Mouse (Mus musculus) kidney, embryonic 16.5 days (tissue): Measurements from ENCODE around the gene Coa7. TPM values are rescaled to one million over a fixed set of nuclear protein-coding genes. Genes with fewer than 3 reads are reported as not detected.

ENCODE experiments used
- ATAC-seq: fragments of 200-750 bp; cut with Nextera tagmentation; 2 replicates; pipeline ENCODE4 v1.8.0; 2017; ENCODE audit warnings: moderate TSS enrichment; ENCODE audit not compliant: low FRiP score, low TSS enrichment
- H3K27ac ChIP-seq: fragments of 300-500 bp; sonication (generic); 2 replicates; pipeline ENCODE4 v1.5.1; 2014; ENCODE audit warnings: low read length
- H3K27me3 ChIP-seq: fragments of 300-500 bp; sonication (generic); 2 replicates; pipeline ENCODE4 v1.6.1; 2014; ENCODE audit warnings: low read length, control low read depth, mixed read lengths; ENCODE audit not compliant: insufficient read depth
- H3K36me3 ChIP-seq: fragments of 300-500 bp; sonication (generic); 2 replicates; pipeline ENCODE4 v1.6.1; 2014; ENCODE audit warnings: low read length, control low read depth, mixed read lengths; ENCODE audit not compliant: insufficient read depth
- H3K4me1 ChIP-seq: fragments of 300-500 bp; sonication (generic); 2 replicates; pipeline ENCODE4 v1.6.1; 2014; ENCODE audit warnings: low read length, control low read depth, mixed read lengths; ENCODE audit not compliant: insufficient read depth
- H3K4me2 ChIP-seq: fragments of 300-500 bp; sonication (generic); replicated peaks from 2 replicates; pipeline ENCODE4 v1.6.1; 2014; ENCODE audit warnings: low read depth, low read length
- H3K4me3 ChIP-seq: fragments of 300-500 bp; sonication (generic); 2 replicates; pipeline ENCODE4 v1.5.1; 2014; ENCODE audit warnings: mild to moderate bottlenecking, low read length
- H3K9ac ChIP-seq: fragments of 300-500 bp; sonication (generic); replicated peaks from 2 replicates; pipeline ENCODE4 v1.6.1; 2014; ENCODE audit warnings: low read length
- H3K9me3 ChIP-seq: fragments of 300-500 bp; sonication (generic); 2 replicates; pipeline ENCODE4 v1.6.1; 2016; ENCODE audit warnings: low read length, control low read depth
- WGBS: fragments of 180-500 bp; shearing (Covaris S2); extraction: QIAGEN DNeasy Blood & Tissue Kit; methylation state at CpG from one replicate; pipeline ENCODE4 v1.1.7; 2014; 5-methylcytosine and 5-hydroxymethylcytosine counted together
- polyA plus RNA-seq: library from polyadenylated mRNA; unstranded; fragments of >200 nt; fragmentation: Nextera tagmentation; extraction: Ambion mirVana; gene quantifications from 2 replicates; pipeline ENCODE4 v1.2.1, GENCODE M21; 2015

Coa7 gene
- polyA plus RNA-seq, 1 experiment from 2014 or later = 52.9 TPM

DNA sequence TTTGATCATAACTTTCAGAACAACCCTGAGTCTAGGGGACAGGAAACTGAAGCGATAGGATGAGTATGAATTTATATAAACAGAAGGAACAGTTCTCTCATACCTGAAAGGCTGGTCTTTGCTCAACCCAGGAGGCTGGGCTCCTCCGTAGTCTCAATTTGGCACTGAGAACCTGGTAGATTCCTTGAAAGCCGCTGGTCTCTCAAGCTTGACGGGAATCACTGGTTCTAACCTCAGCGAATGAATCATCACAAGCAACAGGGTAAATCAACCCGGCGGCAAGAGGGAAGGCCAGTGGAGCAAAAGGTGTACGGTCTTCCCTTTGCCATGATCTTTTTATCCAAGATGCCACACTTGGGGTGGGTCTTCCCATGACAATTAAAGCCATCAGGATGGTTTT lies 29.5 kb downstream of the Coa7 start:
- peaks cover 36% of the 10 kb centered on the region for H3K4me1 ChIP-seq

DNA sequence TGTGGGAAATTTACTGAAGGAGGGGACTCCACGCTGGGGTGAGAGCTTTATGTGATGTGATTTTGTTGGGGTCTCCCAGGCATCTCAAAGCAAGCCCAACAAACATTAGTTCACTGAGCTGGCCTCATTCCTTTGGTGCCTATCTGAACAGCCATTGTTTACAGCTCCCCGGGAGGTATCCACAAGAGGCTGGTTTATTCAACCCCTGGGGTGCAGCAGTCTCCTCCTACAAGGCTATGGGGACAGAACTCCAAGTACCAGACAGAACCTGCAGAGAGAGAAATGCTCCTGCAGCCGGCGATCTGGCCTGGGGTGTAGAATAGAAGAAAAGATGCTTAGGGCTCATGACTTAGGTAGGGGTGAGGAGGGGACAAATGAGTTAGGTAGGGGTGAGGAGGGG lies 30.6 kb downstream of the Coa7 start:
- H3K36me3 ChIP-seq = no peaks in the 10 kb centered on the region
- no peak for ATAC-seq
- H3K4me1 ChIP-seq = peaks cover 46% of the 10 kb centered on the region
- H3K27me3 ChIP-seq = no peaks in the 10 kb centered on the region
- H3K27ac ChIP-seq = no peak overlapping the region
- no peaks in the 10 kb centered on the region for H3K9me3 ChIP-seq
- no peak overlapping the region for H3K4me3 ChIP-seq
- H3K9ac ChIP-seq = no peak overlapping the region
- no peak overlapping the region for H3K4me2 ChIP-seq
- WGBS = 37% methylated on average over 4 of the region's 4 CpGs

More for the DNA sequence above, 29.5 kb downstream of the Coa7 start:
- H3K4me3 ChIP-seq = no peak overlapping the region
- no peaks in the 10 kb centered on the region for H3K27me3 ChIP-seq
- H3K36me3 ChIP-seq = no peaks in the 10 kb centered on the region
- 65% methylated on average over 8 of the region's 8 CpGs for WGBS
- no peak overlapping the region for H3K9ac ChIP-seq
- no peak overlapping the region for H3K27ac ChIP-seq
- no peaks in the 10 kb centered on the region for H3K9me3 ChIP-seq
- H3K4me2 ChIP-seq = no peak overlapping the region
- no peak for ATAC-seq

DNA sequence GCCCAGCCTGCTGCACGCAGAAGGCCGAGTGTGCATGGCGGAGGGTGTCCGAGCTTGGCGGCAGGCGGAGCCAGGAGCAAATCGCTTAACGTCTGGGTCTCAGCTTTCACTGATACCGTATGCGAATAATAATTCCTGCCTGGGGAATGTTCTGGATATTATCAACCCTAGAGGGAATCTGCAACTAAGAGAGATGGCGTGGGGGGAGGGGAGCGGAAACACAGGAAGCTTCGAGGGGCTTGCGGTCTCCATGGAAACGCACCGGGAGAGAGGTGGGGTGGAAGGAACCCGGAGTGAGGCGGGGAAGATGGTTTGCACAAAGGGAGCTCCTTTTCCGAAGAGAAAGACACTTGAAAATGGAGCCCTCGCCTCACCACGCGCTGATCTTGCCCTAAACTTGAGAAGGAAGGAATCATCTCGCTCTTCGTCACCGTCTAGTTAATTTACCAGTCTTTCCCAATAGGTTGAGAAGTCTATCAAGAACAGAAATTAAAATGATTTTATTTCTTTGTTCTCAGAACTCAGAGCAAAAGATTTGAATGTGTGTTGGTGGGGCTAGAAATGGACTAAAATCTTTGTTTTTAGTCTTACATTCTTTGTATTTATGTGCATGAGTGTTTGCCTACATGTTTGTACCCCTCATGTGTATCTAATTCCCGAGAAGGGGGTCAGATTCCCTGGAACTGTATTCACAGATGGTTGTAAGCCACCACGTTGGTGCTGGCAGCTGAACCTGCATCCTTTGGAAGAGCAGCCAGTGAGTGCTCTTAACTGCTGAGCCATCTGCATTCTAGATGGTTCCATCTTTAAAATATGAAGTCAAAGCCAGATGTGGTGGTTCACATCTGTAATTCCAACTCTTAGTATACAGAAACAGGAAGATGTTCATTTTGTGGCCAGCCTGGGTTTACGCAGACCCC lies 32.5 kb downstream of the Coa7 start:
- ATAC-seq = peak; percentile 14; the same call in 1 of the 2 replicates
- peaks cover 52% of the 10 kb centered on the region for H3K4me1 ChIP-seq
- H3K36me3 ChIP-seq = no peaks in the 10 kb centered on the region
- peak overlapping the region; percentile 26 for H3K4me3 ChIP-seq
- H3K9me3 ChIP-seq = no peaks in the 10 kb centered on the region
- peak overlapping the region; percentile 45 for H3K4me2 ChIP-seq
- no peaks in the 10 kb centered on the region for H3K27me3 ChIP-seq
- 6% methylated on average over 28 of the region's 28 CpGs for WGBS
- H3K9ac ChIP-seq = peak overlapping the region; percentile 59
- H3K27ac ChIP-seq = peak overlapping the region; percentile 77

DNA sequence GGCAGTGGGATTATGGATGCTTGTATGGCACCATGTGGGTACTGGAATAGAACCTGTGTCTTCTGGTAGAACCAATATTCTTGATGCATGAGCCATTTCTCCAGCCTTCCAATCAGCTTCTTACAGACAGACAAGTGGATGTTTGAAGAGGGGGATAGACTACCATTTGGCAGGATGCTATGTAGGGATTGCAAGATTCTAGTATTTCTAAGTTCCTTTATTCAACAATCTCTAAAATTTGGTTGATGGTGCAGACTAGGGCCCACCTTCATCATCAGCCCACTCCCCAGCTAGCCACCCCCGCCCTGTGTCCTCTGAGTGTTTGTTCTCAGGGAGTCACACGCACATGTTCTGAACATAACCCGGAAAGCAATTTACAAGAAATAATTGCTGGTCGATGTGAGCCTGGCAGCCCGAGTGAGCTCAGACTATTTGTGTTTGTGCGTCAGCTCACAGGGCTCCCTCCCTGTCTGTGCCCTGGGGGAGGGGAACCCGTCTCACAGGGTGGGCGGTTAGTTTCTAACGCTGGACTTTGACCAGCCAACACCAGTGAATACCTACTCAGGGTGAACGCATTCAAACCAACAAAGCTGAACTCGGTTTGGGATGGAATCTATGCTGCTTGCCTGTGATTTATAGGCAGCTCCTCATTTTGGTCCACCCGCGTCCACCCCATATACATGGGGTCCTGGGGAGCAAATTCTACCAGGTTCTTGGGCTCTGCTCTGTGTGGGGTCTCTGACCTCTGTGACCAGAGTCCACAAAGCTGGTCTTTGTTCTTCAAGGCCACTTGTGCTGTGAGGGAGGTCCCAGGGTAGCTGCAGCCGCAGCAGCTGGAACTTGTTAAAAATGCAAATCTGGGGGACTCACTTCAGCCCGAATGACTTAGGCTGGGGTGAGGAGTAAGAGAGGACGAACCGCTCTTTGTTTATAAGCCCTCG lies 34.7 kb downstream of the Coa7 start:
- 5% methylated on average over 18 of the region's 18 CpGs for WGBS
- Histone ChIP-seq H3K36me3 (no peaks in the 10 kb centered on the region), H3K4me2 (peak overlapping the region; percentile 38), H3K4me3 (no peak overlapping the region), H3K4me1 (peaks cover 47% of the 10 kb centered on the region), H3K9ac (peak overlapping the region; percentile 53; the same call in 1 of the 2 replicates), H3K9me3 (no peaks in the 10 kb centered on the region), H3K27ac (peak overlapping the region; percentile 94), H3K27me3 (no peaks in the 10 kb centered on the region)
- ATAC-seq = peak; percentile 76

DNA sequence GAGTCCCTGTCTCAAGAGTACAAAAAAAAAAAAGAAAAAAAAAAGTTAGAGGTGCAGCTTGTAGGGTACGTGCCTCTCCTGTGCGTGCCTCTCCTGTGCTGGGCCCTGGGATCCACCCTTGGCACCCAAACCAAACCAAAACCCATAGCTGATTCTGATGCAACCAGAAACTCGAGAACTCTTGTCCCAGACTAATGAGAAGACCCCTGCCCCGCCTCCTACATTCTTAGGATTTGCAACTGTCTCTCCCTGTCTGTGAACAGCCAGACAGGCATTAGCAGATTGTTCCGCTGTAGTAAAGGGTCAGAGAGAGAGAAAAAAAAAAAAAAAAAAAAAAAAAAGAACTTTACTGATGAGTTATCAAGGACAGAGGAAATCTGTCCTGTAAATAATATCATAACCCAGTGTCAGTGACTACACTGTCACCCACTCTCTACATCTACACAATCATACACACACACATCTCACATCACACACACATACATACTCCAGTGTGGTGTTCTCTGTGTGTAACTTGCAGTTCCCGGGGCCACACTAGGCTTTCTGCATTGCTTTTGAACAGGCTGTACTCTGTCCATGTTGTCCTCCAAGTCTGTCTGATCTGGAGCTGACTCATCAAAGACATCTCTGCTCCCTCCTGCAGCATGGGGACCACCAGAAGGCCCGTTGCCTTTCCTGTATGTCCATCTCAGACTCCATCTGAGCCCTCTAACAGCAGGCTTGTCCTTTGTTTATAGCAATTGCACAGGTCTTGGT lies 35.6 kb downstream of the Coa7 start:
- peaks cover 43% of the 10 kb centered on the region for H3K4me1 ChIP-seq
- no peaks in the 10 kb centered on the region for H3K27me3 ChIP-seq
- H3K9me3 ChIP-seq = no peaks in the 10 kb centered on the region
- no peak overlapping the region for H3K4me3 ChIP-seq
- peak overlapping the region; percentile 53 for H3K9ac ChIP-seq
- H3K27ac ChIP-seq = peak overlapping the region; percentile 94
- peak; percentile 33 for ATAC-seq
- no peaks in the 10 kb centered on the region for H3K36me3 ChIP-seq
- 12% methylated on average over 7 of the region's 7 CpGs for WGBS
- H3K4me2 ChIP-seq = peak overlapping the region; percentile 38

DNA sequence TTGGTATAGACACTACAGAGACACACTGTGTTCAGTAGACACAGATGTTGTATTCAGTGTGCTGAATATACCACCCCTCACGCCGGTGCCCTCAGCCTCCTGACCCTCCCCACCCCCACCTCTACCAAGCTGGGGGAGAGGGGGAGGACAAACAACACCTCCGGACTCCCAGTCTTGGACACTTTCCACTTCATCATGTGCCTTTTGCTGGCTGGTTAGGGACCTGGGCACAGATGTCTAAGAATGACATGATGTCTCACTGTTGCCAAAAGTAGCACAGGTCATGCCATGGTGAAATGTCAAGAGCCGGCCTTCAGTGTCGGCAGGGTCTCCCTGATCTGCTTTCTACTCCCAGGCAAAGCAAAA lies 36.2 kb downstream of the Coa7 start:
- H3K4me3 ChIP-seq = no peak overlapping the region
- peaks cover 45% of the 10 kb centered on the region for H3K4me1 ChIP-seq
- WGBS = 16% methylated on average over 5 of the region's 5 CpGs
- H3K9me3 ChIP-seq = no peaks in the 10 kb centered on the region
- H3K27ac ChIP-seq = peak overlapping the region; percentile 94
- no peaks in the 10 kb centered on the region for H3K27me3 ChIP-seq
- 0 out of 2 replicates have a peak overlapping the region, but pooled peaks have one; percentile 16 for H3K9ac ChIP-seq
- no peak overlapping the region for H3K4me2 ChIP-seq
- ATAC-seq = no peak
- H3K36me3 ChIP-seq = no peaks in the 10 kb centered on the region

DNA sequence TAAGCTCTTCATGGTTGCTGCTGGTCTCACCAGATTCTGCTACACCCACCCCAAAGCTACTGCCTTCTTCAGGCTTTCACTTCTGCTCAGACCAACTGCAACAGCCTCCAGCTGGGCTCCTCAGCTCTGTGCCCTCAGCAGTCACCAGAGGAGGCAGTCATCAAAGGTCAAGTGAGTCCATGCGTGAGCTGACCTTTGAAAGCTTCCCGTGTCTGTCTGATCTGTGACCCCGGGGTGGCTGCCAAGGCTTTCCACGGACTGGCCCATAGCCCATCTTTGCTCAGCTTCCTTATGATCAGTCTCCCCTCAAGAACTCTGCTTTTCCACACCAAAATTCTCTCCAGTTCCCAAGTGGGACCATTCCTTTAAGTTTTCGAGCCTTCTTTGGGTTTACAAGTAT lies 41.3 kb downstream of the Coa7 start:
- Histone ChIP-seq H3K4me3 (no peak overlapping the region), H3K27ac (no peak overlapping the region), H3K9me3 (no peaks in the 10 kb centered on the region), H3K9ac (0 out of 2 replicates have a peak overlapping the region, but pooled peaks have one; percentile 26), H3K27me3 (no peaks in the 10 kb centered on the region), H3K4me1 (peaks cover 12% of the 10 kb centered on the region), H3K36me3 (no peaks in the 10 kb centered on the region), H3K4me2 (no peak overlapping the region)
- 16% methylated on average over 5 of the region's 5 CpGs for WGBS
- no peak for ATAC-seq

DNA sequence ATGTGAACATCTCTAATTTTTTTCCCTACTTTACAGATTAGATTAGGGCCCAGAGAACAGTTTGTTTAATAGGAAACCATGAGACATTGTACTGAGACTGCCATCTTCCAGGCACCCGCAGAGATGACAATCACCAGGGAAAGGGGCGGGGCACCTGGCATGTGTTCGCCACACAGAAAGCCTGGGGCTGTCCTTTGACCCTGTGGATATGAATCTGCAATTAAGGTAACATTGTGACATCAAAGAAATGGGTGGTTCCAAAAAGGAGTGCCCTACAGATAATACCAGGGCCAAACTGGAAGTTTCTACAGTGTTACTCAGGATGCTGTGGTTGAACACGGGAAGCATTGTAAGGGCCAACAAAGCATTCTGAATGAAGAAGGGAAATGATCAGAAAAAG lies 42.5 kb downstream of the Coa7 start:
- Histone ChIP-seq H3K9me3 (no peaks in the 10 kb centered on the region), H3K4me3 (no peak overlapping the region), H3K27me3 (no peaks in the 10 kb centered on the region), H3K9ac (no peak overlapping the region), H3K27ac (no peak overlapping the region), H3K4me1 (peaks cover 9% of the 10 kb centered on the region), H3K36me3 (no peaks in the 10 kb centered on the region), H3K4me2 (no peak overlapping the region)
- 65% methylated on average over 4 of the region's 4 CpGs for WGBS
- no peak for ATAC-seq

DNA sequence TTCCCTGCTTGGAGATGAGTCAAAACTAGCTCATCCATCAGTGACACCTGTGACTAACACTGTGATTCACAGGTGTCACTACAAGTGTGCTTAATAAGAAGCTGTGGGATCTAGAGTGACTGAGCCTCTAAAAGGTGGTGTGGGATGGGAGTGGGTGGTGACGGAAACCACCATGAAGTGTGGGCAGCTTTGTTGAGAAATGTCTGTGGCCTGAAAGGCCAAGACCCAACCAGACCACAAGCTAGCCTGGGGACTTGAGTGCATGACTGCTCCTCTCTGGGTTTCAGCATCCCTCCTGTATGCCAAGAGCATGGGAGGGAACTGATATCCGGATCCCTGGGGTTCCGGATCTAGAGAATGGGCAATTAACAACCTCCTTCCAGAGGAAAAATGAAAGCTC lies 43.5 kb downstream of the Coa7 start:
- Histone ChIP-seq H3K9me3 (no peaks in the 10 kb centered on the region), H3K27me3 (no peaks in the 10 kb centered on the region), H3K27ac (no peak overlapping the region), H3K9ac (no peak overlapping the region), H3K36me3 (no peaks in the 10 kb centered on the region), H3K4me1 (peaks cover 9% of the 10 kb centered on the region), H3K4me3 (no peak overlapping the region), H3K4me2 (no peak overlapping the region)
- no peak for ATAC-seq
- 89% methylated on average over 3 of the region's 3 CpGs for WGBS
